Mouse (Mus musculus): ENCODE measurements around the gene Dock3. TPM values are rescaled to one million over a fixed set of nuclear protein-coding genes. Genes with fewer than 3 reads are reported as not detected.
A peak's percentile ranks its signal among the peaks of the same experiment; 100 is the strongest.
"Not testable (repeated sequence)": the region's sequence is repeated elsewhere in the genome, so short reads cannot be mapped to it uniquely, and the experiment has no call there.

Gene Dock3
- polyA plus RNA-seq, 1 experiment from 2014 or later: 16.3 TPM

GRCm38 (mm10) chr9:107165792-107166191 lies 65.9 kb downstream of the Dock3 start:
- no peak overlapping the region for H3K9ac ChIP-seq (ENCODE audit: low read depth, low read length)
- H3K36me3 ChIP-seq (ENCODE audit: control insufficient read depth, insufficient read depth, low read length): no peaks in the 10 kb centered on the region
- no peak overlapping the region for H3K4me3 ChIP-seq (ENCODE audit: low read depth, low read length)
- no peak overlapping the region for H3K4me2 ChIP-seq (ENCODE audit: low read length)
- no peaks in the 10 kb centered on the region for H3K27me3 ChIP-seq (ENCODE audit: control insufficient read depth, insufficient read depth, low read depth, low read length)
- H3K4me1 ChIP-seq (ENCODE audit: control insufficient read depth, insufficient read depth, low read length): no peaks in the 10 kb centered on the region
- H3K9me3 ChIP-seq (replicated peaks; ENCODE audit: control insufficient read depth, low read length, poor library complexity, severe bottlenecking): no peaks in the 10 kb centered on the region
- no peak for ATAC-seq
- WGBS: 88% methylated on average over 4 of the region's 4 CpGs
- no peak overlapping the region for H3K27ac ChIP-seq (ENCODE audit: low read length)

- Histone ChIP-seq H3K27ac (ENCODE audit: low read length) (no peak overlapping the region), H3K4me2 (ENCODE audit: low read length) (no peak overlapping the region), H3K4me3 (ENCODE audit: low read depth, low read length) (no peak overlapping the region), H3K36me3 (ENCODE audit: control insufficient read depth, insufficient read depth, low read length) (no peaks in the 10 kb centered on the region), H3K9ac (ENCODE audit: low read depth, low read length) (no peak overlapping the region), H3K27me3 (ENCODE audit: control insufficient read depth, insufficient read depth, low read depth, low read length) (no peaks in the 10 kb centered on the region), H3K4me1 (ENCODE audit: control insufficient read depth, insufficient read depth, low read length) (no peaks in the 10 kb centered on the region), H3K9me3 (replicated peaks; ENCODE audit: control insufficient read depth, low read length, poor library complexity, severe bottlenecking) (no peaks in the 10 kb centered on the region)
- 17% methylated on average over 3 of the region's 3 CpGs for WGBS
- ATAC-seq: no peak
Measured at GRCm38 (mm10) chr9:107164825-107165224, 66.9 kb downstream of the Dock3 start.

DNA sequence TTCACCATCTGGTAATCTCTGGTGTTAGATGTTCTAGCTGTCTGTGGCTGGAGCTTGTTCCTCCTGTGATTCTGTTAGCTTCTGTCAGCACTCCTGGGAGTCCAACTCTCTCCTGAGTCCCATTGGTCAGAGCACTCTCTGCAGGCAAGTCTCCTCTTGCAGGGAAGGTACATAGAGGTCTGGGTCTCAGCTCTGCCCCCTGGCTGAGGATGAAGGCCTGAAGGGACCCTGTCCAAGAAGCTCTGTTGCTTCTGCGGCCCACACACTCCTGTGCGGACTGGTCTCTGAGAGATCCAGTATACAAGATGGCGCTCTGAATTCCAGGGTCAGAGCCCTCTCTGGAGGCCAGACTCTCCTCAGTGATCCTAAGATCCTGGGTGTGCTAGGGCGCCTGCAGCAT lies 75.3 kb downstream of the Dock3 start:
- H3K27me3 ChIP-seq (ENCODE audit: control insufficient read depth, insufficient read depth, low read depth, low read length); ATAC-seq; H3K36me3 ChIP-seq (ENCODE audit: control insufficient read depth, insufficient read depth, low read length); H3K9ac ChIP-seq (ENCODE audit: low read depth, low read length); H3K4me3 ChIP-seq (ENCODE audit: low read depth, low read length); H3K4me2 ChIP-seq (ENCODE audit: low read length); H3K27ac ChIP-seq (ENCODE audit: low read length); H3K4me1 ChIP-seq (ENCODE audit: control insufficient read depth, insufficient read depth, low read length); H3K9me3 ChIP-seq (replicated peaks; ENCODE audit: control insufficient read depth, low read length, poor library complexity, severe bottlenecking): not testable (repeated sequence)
- WGBS: 91% methylated on average over 4 of the region's 4 CpGs

DNA sequence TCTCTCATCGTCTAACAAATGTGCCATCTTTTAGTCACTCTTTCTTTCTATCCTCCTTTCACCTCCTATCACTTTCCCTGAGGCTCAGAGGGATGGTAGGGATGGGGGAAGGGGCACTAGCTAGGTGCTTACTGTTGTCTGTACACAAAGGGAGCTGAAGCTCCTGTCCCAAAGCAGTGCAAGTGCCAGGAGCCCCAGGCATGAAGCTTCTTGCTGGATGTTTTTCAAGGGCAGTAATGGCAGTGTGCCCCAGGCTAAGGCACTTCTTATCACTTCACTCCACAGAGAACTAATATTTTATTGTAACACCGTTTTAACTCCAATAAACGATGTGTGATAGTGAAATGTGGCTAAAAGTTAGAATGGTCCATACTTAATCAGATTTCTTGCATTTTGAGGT lies 118.9 kb downstream of the Dock3 start:
- Histone ChIP-seq H3K27ac (ENCODE audit: low read length) (no peak overlapping the region), H3K4me3 (ENCODE audit: low read depth, low read length) (no peak overlapping the region), H3K4me2 (ENCODE audit: low read length) (no peak overlapping the region), H3K9me3 (replicated peaks; ENCODE audit: control insufficient read depth, low read length, poor library complexity, severe bottlenecking) (no peaks in the 10 kb centered on the region), H3K4me1 (ENCODE audit: control insufficient read depth, insufficient read depth, low read length) (no peaks in the 10 kb centered on the region), H3K9ac (ENCODE audit: low read depth, low read length) (no peak overlapping the region), H3K27me3 (ENCODE audit: control insufficient read depth, insufficient read depth, low read depth, low read length) (no peaks in the 10 kb centered on the region), H3K36me3 (ENCODE audit: control insufficient read depth, insufficient read depth, low read length) (no peaks in the 10 kb centered on the region)
- WGBS: 55% methylated on average over 3 of the region's 3 CpGs
- ATAC-seq: no peak

- 85% methylated on average over 2 of the region's 2 CpGs for WGBS
- no peak for ATAC-seq
Measured at GRCm38 (mm10) chr9:107112056-107112455, 119.7 kb downstream of the Dock3 start.

GRCm38 (mm10) chr9:107099487-107099886 lies 132.2 kb downstream of the Dock3 start:
- Histone ChIP-seq H3K4me2 (ENCODE audit: low read length) (no peak overlapping the region), H3K9ac (ENCODE audit: low read depth, low read length) (no peak overlapping the region), H3K27ac (ENCODE audit: low read length) (peak overlapping the region; percentile 22; the same call in 1 of the 2 replicates), H3K4me1 (ENCODE audit: control insufficient read depth, insufficient read depth, low read length) (no peaks in the 10 kb centered on the region), H3K9me3 (replicated peaks; ENCODE audit: control insufficient read depth, low read length, poor library complexity, severe bottlenecking) (no peaks in the 10 kb centered on the region), H3K27me3 (ENCODE audit: control insufficient read depth, insufficient read depth, low read depth, low read length) (no peaks in the 10 kb centered on the region), H3K36me3 (ENCODE audit: control insufficient read depth, insufficient read depth, low read length) (no peaks in the 10 kb centered on the region), H3K4me3 (ENCODE audit: low read depth, low read length) (no peak overlapping the region)
- ATAC-seq: no peak
- WGBS: 81% methylated on average over 6 of the region's 6 CpGs

More at GRCm38 (mm10) chr9:107112056-107112455, 119.7 kb downstream of the Dock3 start:
- H3K36me3 ChIP-seq (ENCODE audit: control insufficient read depth, insufficient read depth, low read length): no peaks in the 10 kb centered on the region
- H3K9me3 ChIP-seq (replicated peaks; ENCODE audit: control insufficient read depth, low read length, poor library complexity, severe bottlenecking): no peaks in the 10 kb centered on the region
- H3K27me3 ChIP-seq (ENCODE audit: control insufficient read depth, insufficient read depth, low read depth, low read length): no peaks in the 10 kb centered on the region
- H3K4me3 ChIP-seq (ENCODE audit: low read depth, low read length): no peak overlapping the region
- no peaks in the 10 kb centered on the region for H3K4me1 ChIP-seq (ENCODE audit: control insufficient read depth, insufficient read depth, low read length)
- H3K9ac ChIP-seq (ENCODE audit: low read depth, low read length): no peak overlapping the region
- H3K4me2 ChIP-seq (ENCODE audit: low read length): no peak overlapping the region
- H3K27ac ChIP-seq (ENCODE audit: low read length): no peak overlapping the region

DNA sequence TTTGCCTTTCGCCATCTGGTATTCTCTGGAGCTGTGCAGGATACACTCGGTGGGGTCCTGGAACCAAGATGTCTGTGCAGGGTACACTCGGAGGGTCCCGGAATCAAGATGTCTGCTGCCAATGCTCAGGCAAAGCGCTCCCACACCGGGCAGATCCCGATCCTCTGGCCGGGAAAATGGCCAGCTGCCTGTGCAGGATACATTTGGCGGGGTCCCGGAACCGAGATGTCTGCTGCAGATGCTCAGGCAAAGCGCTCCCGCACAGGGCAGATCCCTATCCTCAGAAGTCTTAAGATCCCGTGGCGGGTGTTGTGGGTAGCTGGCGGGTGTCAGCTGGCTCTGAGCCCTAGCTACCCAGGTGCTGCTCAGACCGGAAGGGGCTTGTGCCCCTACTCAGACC lies 142.3 kb downstream of the Dock3 start:
- not testable (repeated sequence) for H3K9ac ChIP-seq (ENCODE audit: low read depth, low read length); H3K4me2 ChIP-seq (ENCODE audit: low read length); ATAC-seq; H3K27me3 ChIP-seq (ENCODE audit: control insufficient read depth, insufficient read depth, low read depth, low read length); H3K9me3 ChIP-seq (replicated peaks; ENCODE audit: control insufficient read depth, low read length, poor library complexity, severe bottlenecking); H3K4me3 ChIP-seq (ENCODE audit: low read depth, low read length); H3K36me3 ChIP-seq (ENCODE audit: control insufficient read depth, insufficient read depth, low read length); H3K4me1 ChIP-seq (ENCODE audit: control insufficient read depth, insufficient read depth, low read length); H3K27ac ChIP-seq (ENCODE audit: low read length)
- WGBS: 75% methylated on average over 17 of the region's 17 CpGs

DNA sequence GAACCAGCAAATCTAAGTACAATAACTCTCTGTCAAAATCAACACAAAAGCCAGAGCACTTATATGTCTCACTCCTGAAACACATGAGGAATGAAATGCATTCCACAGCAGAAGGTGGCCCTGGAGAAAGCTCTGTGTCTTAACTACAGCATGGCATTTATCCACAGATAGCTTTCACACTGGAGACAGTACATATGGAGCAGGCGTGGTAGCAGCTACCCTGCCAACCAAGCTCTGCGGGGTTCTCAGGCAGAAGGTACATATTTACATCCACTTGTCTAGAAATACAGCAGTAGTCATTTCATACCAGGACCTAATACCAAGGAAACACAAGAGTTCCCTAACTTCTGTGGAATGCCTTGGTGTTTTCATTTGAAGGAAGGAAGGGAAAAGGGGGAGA lies 144.2 kb downstream of the Dock3 start:
- H3K9ac ChIP-seq (ENCODE audit: low read depth, low read length): no peak overlapping the region
- no peak for ATAC-seq
- H3K27me3 ChIP-seq (ENCODE audit: control insufficient read depth, insufficient read depth, low read depth, low read length): no peaks in the 10 kb centered on the region
- no peaks in the 10 kb centered on the region for H3K4me1 ChIP-seq (ENCODE audit: control insufficient read depth, insufficient read depth, low read length)
- 86% methylated on average over 2 of the region's 2 CpGs for WGBS
- H3K9me3 ChIP-seq (replicated peaks; ENCODE audit: control insufficient read depth, low read length, poor library complexity, severe bottlenecking): no peaks in the 10 kb centered on the region
- no peak overlapping the region for H3K27ac ChIP-seq (ENCODE audit: low read length)
- no peaks in the 10 kb centered on the region for H3K36me3 ChIP-seq (ENCODE audit: control insufficient read depth, insufficient read depth, low read length)
- no peak overlapping the region for H3K4me2 ChIP-seq (ENCODE audit: low read length)
- H3K4me3 ChIP-seq (ENCODE audit: low read depth, low read length): no peak overlapping the region

DNA sequence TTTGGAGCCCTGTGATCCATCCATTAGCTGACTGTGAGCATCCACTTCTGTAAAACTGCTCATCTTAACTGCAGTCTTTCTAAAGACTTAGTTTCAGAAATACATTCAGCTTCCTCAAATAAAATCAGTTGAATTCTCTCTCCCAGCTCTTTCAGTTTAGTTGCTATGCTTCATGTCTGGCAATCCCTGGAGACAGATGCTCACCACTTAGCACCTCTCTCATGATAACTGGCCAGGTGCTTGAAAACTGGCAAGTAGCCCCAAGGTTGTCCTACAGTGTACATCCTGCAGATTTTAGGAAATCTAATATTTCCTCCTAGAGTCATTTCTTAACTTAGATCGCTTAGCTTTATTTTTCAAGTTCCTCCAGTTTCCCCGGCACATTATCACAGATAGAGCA lies 193.8 kb downstream of the Dock3 start:
- Histone ChIP-seq H3K36me3 (ENCODE audit: control insufficient read depth, insufficient read depth, low read length) (no peaks in the 10 kb centered on the region), H3K4me3 (ENCODE audit: low read depth, low read length) (no peak overlapping the region), H3K9me3 (replicated peaks; ENCODE audit: control insufficient read depth, low read length, poor library complexity, severe bottlenecking) (no peaks in the 10 kb centered on the region), H3K4me2 (ENCODE audit: low read length) (no peak overlapping the region), H3K27ac (ENCODE audit: low read length) (no peak overlapping the region), H3K27me3 (ENCODE audit: control insufficient read depth, insufficient read depth, low read depth, low read length) (no peaks in the 10 kb centered on the region), H3K4me1 (ENCODE audit: control insufficient read depth, insufficient read depth, low read length) (no peaks in the 10 kb centered on the region), H3K9ac (ENCODE audit: low read depth, low read length) (no peak overlapping the region)
- ATAC-seq: no peak
- 92% methylated on average over 2 of the region's 2 CpGs for WGBS

- Histone ChIP-seq H3K36me3 (ENCODE audit: control insufficient read depth, insufficient read depth, low read length) (no peaks in the 10 kb centered on the region), H3K9me3 (replicated peaks; ENCODE audit: control insufficient read depth, low read length, poor library complexity, severe bottlenecking) (no peaks in the 10 kb centered on the region), H3K4me3 (ENCODE audit: low read depth, low read length) (no peak overlapping the region), H3K4me1 (ENCODE audit: control insufficient read depth, insufficient read depth, low read length) (no peaks in the 10 kb centered on the region), H3K4me2 (ENCODE audit: low read length) (no peak overlapping the region), H3K27me3 (ENCODE audit: control insufficient read depth, insufficient read depth, low read depth, low read length) (no peaks in the 10 kb centered on the region), H3K9ac (ENCODE audit: low read depth, low read length) (no peak overlapping the region), H3K27ac (ENCODE audit: low read length) (no peak overlapping the region)
- 74% methylated on average over 2 of the region's 2 CpGs for WGBS
- ATAC-seq: no peak
Measured at GRCm38 (mm10) chr9:107027586-107027985, 204.1 kb downstream of the Dock3 start.

Data from midbrain, embryonic 16.5 days (tissue).